Mouse (Mus musculus): ENCODE data around the gene Bag5.
A peak's percentile ranks its signal among the peaks of the same experiment; 100 is the strongest.

GRCm38 (mm10) chr12:111731822-111732807 lies 19.1 kb upstream of the Bag5 start:
- TF ChIP-seq CTCF (IDR thresholded peaks at IDR 0.05; ENCODE audit: borderline replicate concordance, insufficient read depth, low read length), result peak; percentile 98
- TF ChIP-seq POLR2A (IDR thresholded peaks at IDR 0.05; ENCODE audit: low read depth, low read length), result 0 out of 2 replicates have a peak, but pooled peaks have one; percentile 20
